Mouse (Mus musculus) CH12.LX (cell line): ENCODE measurements around the gene Mapre1. TPM values are rescaled to one million over a fixed set of nuclear protein-coding genes. Genes with fewer than 3 reads are reported as not detected.
"Not testable (repeated sequence)": the region's sequence is repeated elsewhere in the genome, so short reads cannot be mapped to it uniquely, and the experiment has no call there.

Source experiments
- DNase-seq: peaks from one replicate; pipeline ENCODE4 v3.0.0-alpha.2; 2013; ENCODE audit errors: extremely low read depth
- H3K27ac ChIP-seq: 2 replicates; pipeline ENCODE4 v1.5.1; 2012; ENCODE audit warnings: low read depth, mild to moderate bottlenecking, control low read depth, moderate library complexity; ENCODE audit not compliant: insufficient read depth
- H3K27me3 ChIP-seq: replicated peaks from 2 replicates; pipeline ENCODE3; 2012; ENCODE audit warnings: inconsistent platforms
- H3K36me3 ChIP-seq, 2 experiments: replicated peaks in 1 of 2; 2 replicates each; pipeline versions ENCODE3 to v1.6.1; 2012; ENCODE audit warnings: inconsistent platforms in 1 of 2, low read length in 1 of 2, mild to moderate bottlenecking in 1 of 2, mixed read lengths in 1 of 2, moderate library complexity in 1 of 2; ENCODE audit not compliant: control insufficient read depth in 1 of 2, insufficient read depth in 1 of 2
- H3K4me1 ChIP-seq, 2 experiments: 2 replicates each; pipeline ENCODE4 v1.6.1; 2012; ENCODE audit warnings: inconsistent platforms in 1 of 2, moderate library complexity in 1 of 2; ENCODE audit not compliant: insufficient read depth in 2 of 2, control insufficient read depth in 1 of 2
- H3K4me2 ChIP-seq: 2 replicates; pipeline ENCODE4 v1.6.1; 2012; ENCODE audit warnings: low read depth, mild to moderate bottlenecking, control low read depth; ENCODE audit not compliant: poor library complexity, insufficient read depth, severe bottlenecking
- H3K4me3 ChIP-seq, 3 experiments: fragments of 150-350 bp in 1 of 3; sonication (generic) in 1 of 3; replicated peaks in 1 of 3; 2 replicates each; pipeline versions ENCODE3 to v1.5.1; 2011 to 2012; ENCODE audit warnings: low read depth in 2 of 3, low read length in 2 of 3, mild to moderate bottlenecking in 2 of 3, moderate library complexity in 2 of 3, control low read depth in 1 of 3, improper control_type of control experiment in 1 of 3, inconsistent platforms in 1 of 3, mixed read lengths in 1 of 3; ENCODE audit not compliant: poor library complexity in 1 of 3
- H3K79me2 ChIP-seq: replicated peaks from 2 replicates; pipeline ENCODE4 v1.6.1; 2012; ENCODE audit warnings: mild to moderate bottlenecking, moderate library complexity; ENCODE audit not compliant: control insufficient read depth, poor library complexity, insufficient read depth, severe bottlenecking; ENCODE audit errors: extremely low read depth
- H3K9ac ChIP-seq: 2 replicates; pipeline ENCODE4 v1.6.1; 2012; ENCODE audit warnings: low read depth, mild to moderate bottlenecking, control low read depth, moderate library complexity; ENCODE audit not compliant: insufficient read depth
- H3K9me3 ChIP-seq: replicated peaks from 2 replicates; pipeline ENCODE3; 2012; ENCODE audit warnings: low read length, inconsistent platforms, mixed read lengths
- CTCF ChIP-seq, 2 experiments: IDR thresholded peaks in 1 of 2; conservative IDR thresholded peaks in 1 of 2; 2 replicates each; pipeline ENCODE4 v1.5.1; 2011 to 2012; ENCODE audit warnings: low read depth in 2 of 2, low read length in 2 of 2, improper control_type of control experiment in 1 of 2, inconsistent platforms in 1 of 2, mild to moderate bottlenecking in 1 of 2, moderate library complexity in 1 of 2
- MAX ChIP-seq: IDR thresholded peaks from 2 replicates; pipeline ENCODE4 v1.6.1; 2011; ENCODE audit warnings: low read length, improper control_type of control experiment
- MAZ ChIP-seq: IDR thresholded peaks from 2 replicates; pipeline ENCODE4 v1.6.1; 2012; ENCODE audit warnings: low read depth, mild to moderate bottlenecking, inconsistent platforms, low read length, improper control_type of control experiment, moderate library complexity
- RAD21 ChIP-seq: IDR thresholded peaks from 2 replicates; pipeline ENCODE4 v1.6.1; 2011; ENCODE audit warnings: low read depth, mild to moderate bottlenecking, low read length, improper control_type of control experiment, moderate library complexity
- SIN3A ChIP-seq: IDR thresholded peaks from 2 replicates; pipeline ENCODE4 v1.6.1; 2012; ENCODE audit warnings: low read length, improper control_type of control experiment, inconsistent platforms
- SMC3 ChIP-seq: IDR thresholded peaks from 2 replicates; pipeline ENCODE4 v1.6.1; 2011; ENCODE audit warnings: low read depth, low read length, improper control_type of control experiment
- ZC3H11A ChIP-seq: IDR thresholded peaks from 2 replicates; pipeline ENCODE4 v1.6.1; 2012; ENCODE audit warnings: low read depth, mild to moderate bottlenecking, inconsistent platforms, low read length, improper control_type of control experiment
- ZMIZ1 ChIP-seq: IDR thresholded peaks from 2 replicates; pipeline ENCODE4 v1.6.1; 2012; ENCODE audit warnings: low read depth, mild to moderate bottlenecking, inconsistent platforms, low read length, improper control_type of control experiment
- ZNF384 ChIP-seq: IDR thresholded peaks from 2 replicates; pipeline ENCODE4 v1.6.1; 2012; ENCODE audit warnings: low read depth, low read length, improper control_type of control experiment, inconsistent platforms
- dilution Hi-C: fragments of 300-500 bp; cut with MboI; formaldehyde crosslinking; loops from 2 replicates; pipeline ENCODE4 v1.14.3; 2020; ENCODE audit warnings: low sequenced_read_pairs; ENCODE audit not compliant: extremely low pct_unique_long_range_greater_than_20kb, extremely low pct_ligation_motif_present
- in situ Hi-C: fragments of 300-500 bp; cut with MboI; formaldehyde crosslinking; loops from 3 replicates; pipeline ENCODE4 v1.14.3; 2019; ENCODE audit warnings: low sequenced_read_pairs, low pct_ligation_motif_present, low pct_unique_long_range_greater_than_20kb, mixed read lengths
- polyA plus RNA-seq: library from polyadenylated mRNA; unstranded; fragments of >175 nt; gene quantifications from 2 replicates; pipeline ENCODE4 v1.2.1, GENCODE M21; 2012; ENCODE audit warnings: low read depth; ENCODE audit not compliant: insufficient read length
- total RNA-seq, 2 experiments: library from RNA; depleted of rRNA; stranded (reverse); fragments of 300-350 nt in 1 of 2; fragments of >200 nt in 1 of 2; gene quantifications; 2 replicates each; pipeline ENCODE4 v1.2.3; 2012 to 2014

Mapre1 gene
- total and polyA plus RNA-seq, 3 experiments = 30.8 to 136 (median 134) TPM

DNA sequence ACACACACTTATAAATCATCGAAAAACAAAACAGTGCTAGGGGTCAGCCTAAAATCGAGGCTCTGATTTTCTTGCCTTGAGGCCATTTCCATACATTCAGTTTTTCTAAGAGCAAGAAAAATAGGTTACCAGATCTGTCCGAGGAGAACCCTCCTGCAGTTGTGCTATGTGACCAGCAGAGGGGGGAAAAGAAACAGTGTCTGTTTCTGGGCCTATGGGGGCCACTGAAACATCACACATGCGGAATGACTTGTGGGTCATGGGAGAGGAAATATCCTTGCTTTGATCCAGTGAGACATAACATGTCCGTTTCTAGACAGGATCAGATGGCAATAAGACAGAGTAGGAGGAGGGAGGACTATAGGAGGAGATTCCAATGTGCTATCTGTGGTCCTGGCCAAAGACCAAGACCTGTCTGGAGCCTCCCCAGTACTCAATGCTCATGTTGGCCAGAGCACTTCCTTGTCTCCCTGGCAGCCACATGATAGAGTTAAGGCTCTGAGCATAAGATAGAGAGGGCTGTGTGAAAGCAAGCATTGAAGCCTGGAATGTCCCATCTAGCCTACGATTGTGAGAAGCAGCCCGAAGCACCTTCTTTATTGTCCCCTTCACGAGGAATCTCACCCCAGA, 30.3 kb upstream of the Mapre1 start:
- H3K9me3 ChIP-seq = peaks cover 4% of the 10 kb centered on the region
- no peak overlapping the region for H3K9ac ChIP-seq

DNA sequence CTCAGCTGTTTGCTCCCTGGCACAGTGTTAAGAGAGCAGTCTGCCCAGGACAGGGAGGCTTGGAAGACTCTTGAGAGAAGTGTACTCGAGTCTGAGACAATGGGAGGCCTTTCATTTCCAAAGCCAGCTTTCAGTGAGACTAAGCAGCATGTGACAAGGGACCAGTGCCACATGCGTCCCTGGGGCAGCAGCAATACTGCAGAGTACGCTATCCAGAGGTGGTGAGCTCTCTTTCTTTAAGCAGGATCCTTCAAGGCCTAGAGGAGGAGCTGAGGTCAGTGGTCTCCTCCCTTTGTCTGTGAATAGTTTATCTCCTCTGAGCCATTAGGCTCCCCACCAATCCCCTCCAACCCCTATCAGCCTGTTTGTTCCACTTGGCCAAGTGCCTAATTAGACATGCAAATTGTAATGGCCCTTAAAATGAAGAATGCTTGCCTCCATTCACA, 28.4 kb upstream of the Mapre1 start:
- no peak overlapping the region for H3K9ac ChIP-seq
- DNase-seq = peak; percentile 15
- no peak overlapping the region for H3K4me2 ChIP-seq
- peaks cover 4 to 20% of the 10 kb centered on the region in 2 experiments; a peak in 3 of 4 replicates for H3K4me1 ChIP-seq
- no peaks in the 10 kb centered on the region for H3K36me3 ChIP-seq
- no peaks in the 10 kb centered on the region for H3K9me3 ChIP-seq
- dilution Hi-C loops (no loop called here), in situ Hi-C loops (loop anchor here (5.0 kb wide), 1 partner anchor 80 kb away; no protein-coding TSS in a partner anchor)
- no peaks in the 10 kb centered on the region for H3K79me2 ChIP-seq
- TF ChIP-seq ZC3H11A (no peak), CTCF (conservative IDR thresholded peaks at IDR 0.05 in 1 of 2, IDR thresholded peaks at IDR 0.05 in 1 of 2; ENCODE audit: low read depth in 2 of 2, low read length in 2 of 2) (no peak), MAX (no peak)
- H3K27ac ChIP-seq = no peak overlapping the region
- H3K4me3 ChIP-seq = no peak overlapping the region
- peaks cover 5% of the 10 kb centered on the region for H3K27me3 ChIP-seq

More for the DNA sequence above, 30.3 kb upstream of the Mapre1 start:
- H3K27ac ChIP-seq = no peak overlapping the region
- H3K4me3 ChIP-seq = no peak overlapping the region
- H3K4me2 ChIP-seq = no peak overlapping the region
- H3K36me3 ChIP-seq = no peaks in the 10 kb centered on the region
- peaks cover 6% of the 10 kb centered on the region for H3K27me3 ChIP-seq
- H3K79me2 ChIP-seq = no peaks in the 10 kb centered on the region
- H3K4me1 ChIP-seq = peaks cover 4 to 20% of the 10 kb centered on the region in 2 experiments; a peak in 3 of 4 replicates
- dilution Hi-C loops (no loop called here), in situ Hi-C loops (loop anchor here (5.0 kb wide), 1 partner anchor 81 kb away; no protein-coding TSS in a partner anchor)
- TF ChIP-seq MAZ (peak; percentile 81; the same call in 1 of the 2 replicates), SMC3 (peak; percentile 92), ZNF384 (no peak), ZC3H11A (0 out of 2 replicates have a peak, but pooled peaks have one; percentile 9), SIN3A (no peak), CTCF (conservative IDR thresholded peaks at IDR 0.05 in 1 of 2, IDR thresholded peaks at IDR 0.05 in 1 of 2; ENCODE audit: low read depth in 2 of 2, low read length in 2 of 2) (peak; percentile 55 to 86), RAD21 (peak; percentile 76)
- peak; percentile 47 for DNase-seq

- H3K9ac ChIP-seq = no peak overlapping the region
- H3K4me3 ChIP-seq = no peak overlapping the region
Observed at GRCm38 (mm10) chr2:153713227-153713626, 27.8 kb upstream of the Mapre1 start.

DNA sequence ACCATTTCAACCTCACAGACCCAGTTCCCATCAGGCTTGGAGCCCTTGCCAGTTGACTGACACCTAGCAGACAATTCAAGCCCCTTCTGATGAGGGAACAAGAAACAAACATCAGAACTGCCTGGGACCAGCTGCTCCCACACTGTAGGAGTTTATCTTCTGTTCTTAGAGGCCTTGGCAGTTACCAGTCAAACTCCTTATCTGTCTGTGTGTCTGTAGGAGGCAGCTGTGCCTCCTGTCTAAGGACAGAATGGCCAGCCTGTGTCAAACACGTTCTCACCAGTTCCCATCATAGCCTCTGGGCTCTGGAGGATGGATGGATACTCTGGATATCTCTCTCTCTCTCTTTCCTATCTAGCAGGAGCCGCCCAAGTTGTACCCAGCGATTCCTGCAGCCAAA, 23.2 kb upstream of the Mapre1 start:
- H3K36me3 ChIP-seq, H3K9ac ChIP-seq, H3K9me3 ChIP-seq, in situ Hi-C loops, H3K27ac ChIP-seq, DNase-seq, dilution Hi-C loops, H3K4me1 ChIP-seq, H3K4me3 ChIP-seq, H3K27me3 ChIP-seq, H3K79me2 ChIP-seq, H3K4me2 ChIP-seq: not testable (repeated sequence)

More at GRCm38 (mm10) chr2:153713227-153713626, 27.8 kb upstream of the Mapre1 start:
- Histone ChIP-seq H3K9me3 (no peaks in the 10 kb centered on the region), H3K79me2 (no peaks in the 10 kb centered on the region), H3K36me3 (no peaks in the 10 kb centered on the region), H3K27me3 (peaks cover 3% of the 10 kb centered on the region), H3K4me1 (peaks cover 4 to 20% of the 10 kb centered on the region in 2 experiments; a peak in 3 of 4 replicates), H3K27ac (no peak overlapping the region), H3K4me2 (no peak overlapping the region)
- TF ChIP-seq ZMIZ1 = no peak
- no peak for DNase-seq
- dilution Hi-C loops = no loop called here
- in situ Hi-C loops = loop anchor here (5.0 kb wide), 1 partner anchor 79 kb away; no protein-coding TSS in a partner anchor
